Mouse (Mus musculus): Measurements from ENCODE around the gene Fbln7. TPM values are rescaled to one million over a fixed set of nuclear protein-coding genes. Genes with fewer than 3 reads are reported as not detected.

The Fbln7 gene
- total RNA-seq, 2 experiments from 2014 or later: 0.50 to 0.57 TPM

Small RNAs within 50 kb of the gene (microRNA-seq; reads per million reads assigned to microRNA genes)
- gene Gm22859: not detected

Other genes starting within 250 kb of the Fbln7 start
- 10 to 100 TPM; 40.2 to 43.2 TPM for gene Anapc1, start 175.6 kb upstream of the Fbln7 start, total RNA-seq (2021)
- 1 to 10 TPM; 4.0 to 5.0 TPM for gene Mertk, start 164.0 kb upstream of the Fbln7 start, total RNA-seq (2021)
- 10 to 100 TPM; 20.1 to 24.8 TPM for gene Tmem87b, start 44.9 kb upstream of the Fbln7 start, total RNA-seq (2021)
- gene Zc3h8, start 81.1 kb downstream of the Fbln7 start, total RNA-seq (2021): 1 to 10 TPM; 5.7 to 6.6 TPM
- 1 to 10 TPM; 3.6 to 4.9 TPM for gene Zc3h6, start 104.4 kb downstream of the Fbln7 start, total RNA-seq (2021)
- 10 to 100 TPM in 1 of 2 experiments, 1 to 10 TPM in 1; 9.7 to 10.8 TPM for gene Gm10762, start 104.7 kb downstream of the Fbln7 start, total RNA-seq (2021)
- not detected for gene Vinac1, start 185.2 kb downstream of the Fbln7 start, total RNA-seq (2021)
- gene Ttl, start 203.0 kb downstream of the Fbln7 start, total RNA-seq (2021): 10 to 100 TPM; 17.1 to 18.8 TPM
- 10 to 100 TPM; 10.3 to 11.3 TPM for gene Polr1b, start 238.0 kb downstream of the Fbln7 start, total RNA-seq (2021)

All from heart, postnatal 25 days (tissue).